Mouse (Mus musculus): Measurements from ENCODE around the gene Ttc41. TPM values are rescaled to one million over a fixed set of nuclear protein-coding genes. Genes with fewer than 3 reads are reported as not detected.

Ttc41 gene
- polyA plus RNA-seq, 1 experiment from 2014 or later: 1.6 TPM

DNA sequence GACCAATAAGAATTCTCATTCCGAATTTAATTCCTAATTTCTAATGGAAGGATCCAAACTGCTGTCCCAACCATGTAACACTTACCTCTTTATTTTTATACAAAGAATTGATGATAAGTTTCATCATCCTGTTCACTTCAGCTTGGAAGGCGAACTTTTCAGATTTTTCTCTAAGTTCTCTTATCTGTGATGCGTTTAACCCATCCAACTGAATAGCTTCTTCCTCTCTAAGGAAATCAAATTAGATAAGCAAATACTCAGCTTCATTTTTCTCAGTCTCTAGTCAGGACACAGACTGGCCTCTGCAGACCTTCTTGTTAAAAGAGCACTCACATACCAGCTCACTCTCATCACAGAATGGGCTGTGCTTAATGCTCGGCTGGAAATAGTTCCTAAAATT is 2.2 kb upstream of the Ttc41 start:
- Histone ChIP-seq H3K4me3 (ENCODE audit: low read depth, low read length) (peak overlapping the region; percentile 88), H3K9me3 (replicated peaks; ENCODE audit: control insufficient read depth, low read length) (no peaks in the 10 kb centered on the region), H3K4me1 (ENCODE audit: control insufficient read depth, insufficient read depth, low read length) (peaks cover 44% of the 10 kb centered on the region), H3K36me3 (ENCODE audit: control insufficient read depth, insufficient read depth, low read length) (peaks cover 35% of the 10 kb centered on the region), H3K9ac (ENCODE audit: low read depth, low read length) (peak overlapping the region; percentile 99), H3K27me3 (ENCODE audit: control insufficient read depth, insufficient read depth, low read length) (no peaks in the 10 kb centered on the region), H3K4me2 (peak overlapping the region; percentile 80), H3K27ac (ENCODE audit: low read depth, low read length) (no peak overlapping the region)
- WGBS (ENCODE audit: insufficient replicate concordance): 59% methylated on average over 4 of the region's 4 CpGs
- ATAC-seq (replicated peaks; ENCODE audit: insufficient number of reproducible peaks, low FRiP score, low TSS enrichment): no peak

DNA sequence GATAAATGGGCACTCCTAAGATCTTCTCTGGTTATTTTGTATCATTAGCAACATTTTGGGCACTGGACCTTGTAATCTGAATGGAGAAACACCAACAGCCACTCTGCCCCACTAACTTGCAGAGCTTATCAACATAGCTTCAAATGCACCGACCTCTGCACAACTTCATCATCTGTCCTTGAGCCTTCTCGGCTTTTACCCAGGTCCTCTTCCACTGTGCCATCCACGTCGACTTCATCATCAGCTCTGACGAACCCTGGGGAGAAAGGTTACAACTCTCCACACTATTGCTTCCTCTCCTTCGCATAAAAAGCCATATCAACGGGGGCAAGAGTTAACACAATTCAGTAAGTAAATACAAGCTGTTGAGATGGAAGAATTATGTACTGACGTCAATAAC is 1.5 kb upstream of the Ttc41 start:
- H3K4me2 ChIP-seq: peak overlapping the region; percentile 80
- peaks cover 44% of the 10 kb centered on the region for H3K4me1 ChIP-seq (ENCODE audit: control insufficient read depth, insufficient read depth, low read length)
- no peaks in the 10 kb centered on the region for H3K27me3 ChIP-seq (ENCODE audit: control insufficient read depth, insufficient read depth, low read length)
- H3K4me3 ChIP-seq (ENCODE audit: low read depth, low read length): peak overlapping the region; percentile 88
- peak overlapping the region; percentile 17; the same call in 1 of the 2 replicates for H3K27ac ChIP-seq (ENCODE audit: low read depth, low read length)
- H3K36me3 ChIP-seq (ENCODE audit: control insufficient read depth, insufficient read depth, low read length): peaks cover 30% of the 10 kb centered on the region
- peak overlapping the region; percentile 99 for H3K9ac ChIP-seq (ENCODE audit: low read depth, low read length)
- 5% methylated on average over 8 of the region's 8 CpGs for WGBS (ENCODE audit: insufficient replicate concordance)
- no peaks in the 10 kb centered on the region for H3K9me3 ChIP-seq (replicated peaks; ENCODE audit: control insufficient read depth, low read length)
- no peak for ATAC-seq (replicated peaks; ENCODE audit: insufficient number of reproducible peaks, low FRiP score, low TSS enrichment)

DNA sequence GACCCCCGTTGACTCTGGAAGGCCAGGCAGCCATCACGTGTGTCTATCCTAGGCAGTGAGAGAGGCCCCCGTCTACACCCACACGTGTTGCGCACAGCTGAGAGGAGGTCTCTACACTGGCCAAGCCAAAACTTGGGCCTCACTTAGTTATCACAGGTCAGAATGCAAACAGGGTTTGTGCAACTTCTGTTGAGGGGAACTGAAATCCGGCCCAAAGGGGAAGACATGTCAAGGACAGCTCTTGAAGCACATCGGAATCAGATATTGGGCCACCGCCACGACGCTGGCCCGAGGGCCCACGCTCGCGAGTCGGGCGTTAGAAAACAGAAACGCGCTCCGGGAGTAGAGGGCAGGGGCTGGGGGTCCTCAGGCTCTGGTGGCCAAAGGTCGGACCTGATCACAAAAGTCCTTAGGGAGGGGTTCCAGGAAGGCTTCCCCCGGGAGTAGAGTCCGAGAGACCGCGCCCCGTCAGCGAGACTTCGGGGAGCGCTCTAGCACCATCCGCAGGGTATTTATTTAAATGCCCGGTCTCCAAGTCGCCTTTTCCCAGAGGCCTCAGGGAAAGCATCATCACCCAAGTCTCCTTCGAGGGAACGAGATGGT is 921 bp upstream of the Ttc41 start:
- Histone ChIP-seq H3K4me1 (ENCODE audit: control insufficient read depth, insufficient read depth, low read length) (peaks cover 39% of the 10 kb centered on the region), H3K4me2 (peak overlapping the region; percentile 80), H3K9me3 (replicated peaks; ENCODE audit: control insufficient read depth, low read length) (no peaks in the 10 kb centered on the region), H3K36me3 (ENCODE audit: control insufficient read depth, insufficient read depth, low read length) (peaks cover 25% of the 10 kb centered on the region), H3K27ac (ENCODE audit: low read depth, low read length) (peak overlapping the region; percentile 93), H3K4me3 (ENCODE audit: low read depth, low read length) (peak overlapping the region; percentile 88), H3K27me3 (ENCODE audit: control insufficient read depth, insufficient read depth, low read length) (no peaks in the 10 kb centered on the region), H3K9ac (ENCODE audit: low read depth, low read length) (peak overlapping the region; percentile 99)
- under 1% methylated on average over 33 of the region's 33 CpGs for WGBS (ENCODE audit: insufficient replicate concordance)
- no peak for ATAC-seq (replicated peaks; ENCODE audit: insufficient number of reproducible peaks, low FRiP score, low TSS enrichment)

DNA sequence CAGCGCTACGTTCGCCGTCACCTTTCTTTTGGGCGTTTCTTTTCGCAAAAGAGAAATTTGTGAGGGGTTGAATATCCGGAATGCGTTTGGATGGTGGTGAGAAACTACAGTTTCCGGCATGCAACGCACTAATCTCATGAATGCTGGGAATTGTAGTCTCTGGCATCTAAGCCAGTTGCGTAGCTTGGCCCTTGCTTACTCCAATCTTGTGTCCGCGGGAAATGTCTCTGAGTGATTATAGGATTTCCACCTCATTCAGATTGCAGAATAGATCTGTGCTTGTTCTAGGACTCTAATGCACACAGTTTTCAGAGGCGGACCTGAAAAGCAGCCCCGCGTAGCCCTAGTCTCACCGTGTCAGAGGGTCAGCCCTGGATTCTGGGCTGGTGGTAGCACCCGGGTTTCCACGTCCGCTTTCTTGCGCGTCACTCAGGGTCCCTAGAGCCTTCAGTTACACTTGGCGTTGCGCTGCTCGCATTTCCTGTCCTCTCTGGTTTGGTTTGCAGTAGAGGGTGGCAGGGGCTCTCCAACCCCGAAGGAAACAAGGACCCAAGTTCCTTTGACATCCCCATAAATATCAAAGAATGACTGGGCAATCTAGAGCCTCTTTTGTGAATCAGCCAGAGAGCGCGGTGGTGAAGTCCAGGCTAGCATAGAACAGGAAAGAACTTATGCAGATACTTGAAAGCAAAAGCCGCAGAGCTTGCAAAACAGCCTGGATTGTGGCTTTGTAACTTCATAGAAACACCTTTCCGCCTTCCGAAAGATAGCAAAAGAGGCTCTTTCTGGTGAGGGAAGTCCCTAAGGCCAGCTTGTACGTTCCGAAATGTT is 526 bp downstream of the Ttc41 start:
- peak overlapping the region; percentile 99 for H3K9ac ChIP-seq (ENCODE audit: low read depth, low read length)
- peak overlapping the region; percentile 88 for H3K4me3 ChIP-seq (ENCODE audit: low read depth, low read length)
- peak overlapping the region; percentile 93 for H3K27ac ChIP-seq (ENCODE audit: low read depth, low read length)
- peak; percentile 84 for ATAC-seq (replicated peaks; ENCODE audit: insufficient number of reproducible peaks, low FRiP score, low TSS enrichment)
- no peaks in the 10 kb centered on the region for H3K27me3 ChIP-seq (ENCODE audit: control insufficient read depth, insufficient read depth, low read length)
- 4% methylated on average over 33 of the region's 33 CpGs for WGBS (ENCODE audit: insufficient replicate concordance)
- H3K9me3 ChIP-seq (replicated peaks; ENCODE audit: control insufficient read depth, low read length): no peaks in the 10 kb centered on the region
- H3K4me2 ChIP-seq: peak overlapping the region; percentile 79
- H3K36me3 ChIP-seq (ENCODE audit: control insufficient read depth, insufficient read depth, low read length): peaks cover 14% of the 10 kb centered on the region
- peaks cover 28% of the 10 kb centered on the region for H3K4me1 ChIP-seq (ENCODE audit: control insufficient read depth, insufficient read depth, low read length)

DNA sequence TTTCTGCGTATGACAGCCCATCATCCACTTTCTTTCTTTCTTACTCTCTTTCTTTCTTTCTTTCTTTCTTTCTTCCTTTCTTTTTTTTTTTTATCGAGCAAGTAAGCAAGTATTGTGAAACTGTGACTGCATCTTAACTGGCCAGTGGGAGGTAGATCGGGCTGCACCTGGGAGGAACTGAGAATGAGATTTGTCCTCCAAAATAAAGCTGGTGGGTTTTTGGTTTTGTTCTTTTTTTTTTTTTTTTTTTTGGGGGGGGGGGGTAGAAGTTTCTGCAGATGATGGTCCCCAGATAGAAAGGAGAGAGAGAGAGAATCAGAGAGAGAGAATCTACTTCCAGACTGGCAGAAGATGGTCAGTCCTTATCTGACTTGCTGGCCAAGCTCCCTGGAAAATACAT is 1.5 kb downstream of the Ttc41 start:
- Histone ChIP-seq H3K4me3 (ENCODE audit: low read depth, low read length) (no peak overlapping the region), H3K4me2 (peak overlapping the region; percentile 79), H3K9ac (ENCODE audit: low read depth, low read length) (no peak overlapping the region), H3K27ac (ENCODE audit: low read depth, low read length) (no peak overlapping the region), H3K36me3 (ENCODE audit: control insufficient read depth, insufficient read depth, low read length) (peaks cover 6% of the 10 kb centered on the region), H3K9me3 (replicated peaks; ENCODE audit: control insufficient read depth, low read length) (no peaks in the 10 kb centered on the region), H3K27me3 (ENCODE audit: control insufficient read depth, insufficient read depth, low read length) (no peaks in the 10 kb centered on the region), H3K4me1 (ENCODE audit: control insufficient read depth, insufficient read depth, low read length) (peaks cover 20% of the 10 kb centered on the region)
- WGBS (ENCODE audit: insufficient replicate concordance): 81% methylated on average over 3 of the region's 3 CpGs
- ATAC-seq (replicated peaks; ENCODE audit: insufficient number of reproducible peaks, low FRiP score, low TSS enrichment): no peak

DNA sequence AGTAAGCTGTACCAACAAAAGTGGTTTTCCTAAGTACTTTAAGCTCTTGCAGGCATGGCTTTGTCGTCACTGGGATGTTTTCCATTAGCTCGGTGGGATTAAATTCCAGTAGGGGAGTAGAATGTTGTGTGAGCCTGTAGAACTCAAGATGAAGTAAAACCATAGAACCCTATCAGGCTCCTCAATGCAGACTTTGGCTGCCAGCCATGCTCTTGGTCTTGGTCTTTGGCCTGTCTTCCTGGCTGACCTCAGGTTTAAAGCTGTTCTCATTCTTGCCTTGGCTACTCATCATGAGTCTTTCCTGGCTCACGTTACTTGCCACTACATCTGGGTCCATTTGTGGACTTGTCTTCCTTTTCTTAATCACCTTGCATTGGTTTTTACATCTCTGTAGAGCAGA is 6.5 kb downstream of the Ttc41 start:
- Histone ChIP-seq H3K36me3 (ENCODE audit: control insufficient read depth, insufficient read depth, low read length) (no peaks in the 10 kb centered on the region), H3K27ac (ENCODE audit: low read depth, low read length) (no peak overlapping the region), H3K4me1 (ENCODE audit: control insufficient read depth, insufficient read depth, low read length) (no peaks in the 10 kb centered on the region), H3K9ac (ENCODE audit: low read depth, low read length) (no peak overlapping the region), H3K4me3 (ENCODE audit: low read depth, low read length) (no peak overlapping the region), H3K9me3 (replicated peaks; ENCODE audit: control insufficient read depth, low read length) (no peaks in the 10 kb centered on the region), H3K27me3 (ENCODE audit: control insufficient read depth, insufficient read depth, low read length) (no peaks in the 10 kb centered on the region), H3K4me2 (no peak overlapping the region)
- 68% methylated on average over 3 of the region's 3 CpGs for WGBS (ENCODE audit: insufficient replicate concordance)
- no peak for ATAC-seq (replicated peaks; ENCODE audit: insufficient number of reproducible peaks, low FRiP score, low TSS enrichment)

DNA sequence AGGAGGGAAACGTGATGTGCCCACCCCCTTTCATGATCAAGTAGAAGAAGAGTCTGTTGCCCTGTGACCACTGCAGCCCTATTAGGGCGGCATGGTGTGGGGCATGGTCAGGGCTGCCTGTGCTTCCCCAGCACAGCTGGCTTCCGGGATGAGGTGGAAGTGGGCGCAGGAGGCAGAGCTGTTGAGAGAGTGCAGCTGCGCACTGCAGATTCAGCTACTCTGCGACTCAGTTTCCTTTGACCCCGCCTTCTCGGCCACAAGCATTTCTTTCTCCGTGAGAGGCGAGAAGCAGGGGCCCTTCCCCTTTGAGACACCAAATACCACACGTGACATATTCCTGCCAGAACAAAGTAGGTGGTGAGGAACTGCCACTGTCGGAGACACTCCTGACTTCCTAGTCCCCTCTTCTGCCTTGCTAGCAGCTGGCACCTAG is 22.0 kb downstream of the Ttc41 start:
- H3K27me3 ChIP-seq (ENCODE audit: control insufficient read depth, insufficient read depth, low read length): no peaks in the 10 kb centered on the region
- peaks cover 6% of the 10 kb centered on the region for H3K4me1 ChIP-seq (ENCODE audit: control insufficient read depth, insufficient read depth, low read length)
- 2% methylated on average over 12 of the region's 12 CpGs for WGBS (ENCODE audit: insufficient replicate concordance)
- H3K27ac ChIP-seq (ENCODE audit: low read depth, low read length): 0 out of 2 replicates have a peak overlapping the region, but pooled peaks have one; percentile 35
- H3K36me3 ChIP-seq (ENCODE audit: control insufficient read depth, insufficient read depth, low read length): no peaks in the 10 kb centered on the region
- peak; percentile 62; the same call in 1 of the 2 replicates for ATAC-seq (replicated peaks; ENCODE audit: insufficient number of reproducible peaks, low FRiP score, low TSS enrichment)
- peak overlapping the region; percentile 54 for H3K9ac ChIP-seq (ENCODE audit: low read depth, low read length)
- H3K4me3 ChIP-seq (ENCODE audit: low read depth, low read length): peak overlapping the region; percentile 23
- no peaks in the 10 kb centered on the region for H3K9me3 ChIP-seq (replicated peaks; ENCODE audit: control insufficient read depth, low read length)
- peak overlapping the region; percentile 60 for H3K4me2 ChIP-seq

DNA sequence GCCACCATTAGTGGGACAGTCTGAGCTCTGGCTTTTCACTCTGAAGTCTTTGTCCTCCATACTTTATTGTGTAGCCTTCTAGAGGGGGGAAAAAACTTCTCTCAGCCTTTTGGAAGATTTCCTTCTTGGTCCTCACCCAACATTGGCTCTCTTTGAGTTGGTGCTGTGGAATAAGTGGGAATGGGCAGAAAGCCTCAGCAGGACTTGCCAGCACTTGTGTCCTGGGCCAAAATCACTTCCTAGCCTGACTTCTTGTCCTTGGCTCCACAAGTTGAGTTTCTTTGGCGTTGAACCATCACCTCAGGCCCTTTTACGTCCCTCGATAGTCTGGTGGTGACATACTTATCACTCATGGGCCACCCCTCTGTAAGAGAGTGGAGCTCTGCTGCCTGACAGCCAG is 22.6 kb downstream of the Ttc41 start:
- Histone ChIP-seq H3K9ac (ENCODE audit: low read depth, low read length) (peak overlapping the region; percentile 54; the same call in 1 of the 2 replicates), H3K4me3 (ENCODE audit: low read depth, low read length) (no peak overlapping the region), H3K9me3 (replicated peaks; ENCODE audit: control insufficient read depth, low read length) (no peaks in the 10 kb centered on the region), H3K4me2 (peak overlapping the region; percentile 60), H3K27me3 (ENCODE audit: control insufficient read depth, insufficient read depth, low read length) (no peaks in the 10 kb centered on the region), H3K4me1 (ENCODE audit: control insufficient read depth, insufficient read depth, low read length) (peaks cover 6% of the 10 kb centered on the region), H3K36me3 (ENCODE audit: control insufficient read depth, insufficient read depth, low read length) (no peaks in the 10 kb centered on the region), H3K27ac (ENCODE audit: low read depth, low read length) (no peak overlapping the region)
- ATAC-seq (replicated peaks; ENCODE audit: insufficient number of reproducible peaks, low FRiP score, low TSS enrichment): no peak
- 78% methylated on average over 3 of the region's 3 CpGs for WGBS (ENCODE audit: insufficient replicate concordance)
